Mouse (Mus musculus) B cell, adult 67 days (primary cell): ENCODE data around the gene Ptpn23. TPM values are rescaled to one million over a fixed set of nuclear protein-coding genes. Genes with fewer than 3 reads are reported as not detected.

Experiments
- total RNA-seq, 2 experiments: library from RNA; stranded (reverse); gene quantifications; 4 replicates each; pipeline ENCODE4 v1.2.4; 2023

The Ptpn23 gene
- total RNA-seq = 100 to 1,000 TPM in 1 of 2 experiments, 10 to 100 TPM in 1; 69.8 to 108 TPM

GRCm38 (mm10) chr9:110408099-110408773 lies at the start of gene Ptpn23:
Gene Ptpn23, minus strand, starts transcription at chr9:110408213.

GRCm38 (mm10) chr9:110419511-110420112 lies 11.6 kb upstream of the Ptpn23 start, which contains the start of gene Ngp:
Gene Ngp, plus strand, starts transcription at chr9:110419747.

Other genes with a start within 250 kb of the Ptpn23 start
- gene Cspg5, start 164.4 kb downstream of the Ptpn23 start, total RNA-seq = 1 to 10 TPM; 3.4 to 4.0 TPM
- gene Elp6, start 103.0 kb downstream of the Ptpn23 start, total RNA-seq = 1 to 10 TPM; 7.0 to 8.9 TPM
- 10 to 100 TPM; 58.4 to 71.9 TPM for gene Scap, start 74.9 kb downstream of the Ptpn23 start, total RNA-seq
- 1 to 10 TPM; 2.0 to 4.5 TPM for gene Ngp, start 11.5 kb upstream of the Ptpn23 start, total RNA-seq
- gene Klhl18, start 68.5 kb upstream of the Ptpn23 start, total RNA-seq = 10 to 100 TPM; 45.1 to 57.1 TPM
- 1 to 10 TPM; 2.8 to 4.2 TPM for gene Kif9, start 68.7 kb upstream of the Ptpn23 start, total RNA-seq
- 100 to 1,000 TPM; 220 to 226 TPM for gene Setd2, start 124.4 kb upstream of the Ptpn23 start, total RNA-seq
- gene Nradd, start 216.2 kb upstream of the Ptpn23 start, total RNA-seq = 1 to 10 TPM; 2.7 to 3.8 TPM
- gene Nbeal2, start 245.9 kb upstream of the Ptpn23 start, total RNA-seq = 10 to 100 TPM; 33.5 to 41.6 TPM
- 10 to 100 TPM; 68.8 to 88.5 TPM for gene Ccdc12, start 248.3 kb upstream of the Ptpn23 start, total RNA-seq